Comparison of ENCODE assay signal across 16 mouse cellular contexts in genomic region chr8:60949859-60950258, GRCm38 (mm10). TPM values are rescaled to one million over a fixed set of nuclear protein-coding genes. Genes with fewer than 3 reads are reported as not detected.
DNase-seq lines count a peak whose midpoint lies in the region; ATAC-seq lines count a peak whose summit lies in the region.
"Had no signal": no experiment of that assay in that cellular context is flagged by ENCODE, and none has a peak within 500 bp of the region (broad histone marks: within the 10 kb centered on the region; RNA-seq: fewer than 3 reads in every experiment).

No protein-coding gene starts in this region.

- H3K4me1 ChIP-seq in erythroblast, embryonic 14.5 days (ENCODE audit: control insufficient read depth), result peaks cover 70% of the 10 kb centered on the region
- peaks cover 3 to 32% of the 10 kb centered on the region in 2 experiments for H3K4me1 ChIP-seq in heart, embryonic 14.5 days (ENCODE audit: control insufficient read depth in 2 of 2, insufficient read depth in 2 of 2, low read length in 2 of 2)
- peaks cover 25% of the 10 kb centered on the region for H3K4me1 ChIP-seq in liver, embryonic 16.5 days (ENCODE audit: control insufficient read depth, low read depth, low read length)

- peak overlapping the region; percentile 28 for H3K4me2 ChIP-seq in heart, embryonic 14.5 days (ENCODE audit: low read length)
- H3K4me2 ChIP-seq in liver, embryonic 16.5 days (ENCODE audit: low read depth, low read length), result peak overlapping the region; percentile 24; the same call in 1 of the 2 replicates
- H3K4me2 ChIP-seq: midbrain, embryonic 12.5 days had no signal

- H3K27me3 ChIP-seq in erythroblast, embryonic 14.5 days (ENCODE audit: control insufficient read depth), result no peaks in the 10 kb centered on the region
- H3K27me3 ChIP-seq in heart, embryonic 14.5 days (ENCODE audit: control insufficient read depth, insufficient read depth, low read length), result no peaks in the 10 kb centered on the region
- no peaks in the 10 kb centered on the region for H3K27me3 ChIP-seq in liver, embryonic 16.5 days (ENCODE audit: control insufficient read depth, insufficient read depth, low read depth, low read length)
- H3K27me3 ChIP-seq: midbrain, embryonic 12.5 days had no signal

- no peak for ATAC-seq in erythroblast, adult 5-6 weeks (replicated peaks; ENCODE audit: low FRiP score, poor library complexity, severe bottlenecking)
- no peak for ATAC-seq in heart, embryonic 14.5 days (ENCODE audit: insufficient number of reproducible peaks, insufficient read depth, low FRiP score, low read depth)
- ATAC-seq in liver, embryonic 16.5 days (ENCODE audit: low read depth), result no peak
- ATAC-seq: lung, postnatal 0 days had no signal

- peaks cover 42% of the 10 kb centered on the region for H3K36me3 ChIP-seq in erythroblast, embryonic 14.5 days (ENCODE audit: control insufficient read depth)
- no peaks in the 10 kb centered on the region for H3K36me3 ChIP-seq in heart, embryonic 14.5 days (ENCODE audit: control insufficient read depth, insufficient read depth, low read length)
- H3K36me3 ChIP-seq in liver, embryonic 16.5 days (ENCODE audit: control insufficient read depth, insufficient read depth), result no peaks in the 10 kb centered on the region; the same call in 1 of the 2 replicates
- H3K36me3 ChIP-seq: midbrain, embryonic 12.5 days had no signal

- DNase-seq in heart, postnatal 25 days (ENCODE audit: low spot score), result no peak
- DNase-seq in c-Kit-positive CD71-positive TER-119-positive erythroid progenitor cells, embryonic 14.5 days (ENCODE audit: low spot score), result peak; percentile 65
- DNase-seq in right cerebral cortex, adult 18-20 months, result no peak
- DNase-seq in right cerebral cortex, adult 2 months (ENCODE audit: low spot score in 2 of 2), result no peak
- DNase-seq: adrenal gland, postnatal 10 days; cerebellum, postnatal 10 days; kidney, adult 11 months; kidney, postnatal 25 days; thymus, postnatal 25 days had no signal

- H3K9me3 ChIP-seq in erythroblast, embryonic 14.5 days (ENCODE audit: control insufficient read depth, low read length), result no peaks in the 10 kb centered on the region
- H3K9me3 ChIP-seq in heart, embryonic 14.5 days (ENCODE audit: control insufficient read depth, low read length), result no peaks in the 10 kb centered on the region
- H3K9me3 ChIP-seq in liver, embryonic 16.5 days (replicated peaks; ENCODE audit: control insufficient read depth, low read length), result no peaks in the 10 kb centered on the region
- H3K9me3 ChIP-seq: midbrain, embryonic 12.5 days had no signal

- 24% methylated on average over 4 of the region's 4 CpGs for WGBS in heart, embryonic 14.5 days
- 23% methylated on average over 4 of the region's 4 CpGs for WGBS in liver, embryonic 16.5 days (ENCODE audit: insufficient replicate concordance)

- no peak overlapping the region for H3K9ac ChIP-seq in heart, embryonic 14.5 days (ENCODE audit: low read length)
- H3K9ac ChIP-seq in liver, embryonic 16.5 days (ENCODE audit: low read depth, low read length), result peak overlapping the region; percentile 36
- H3K9ac ChIP-seq: midbrain, embryonic 12.5 days had no signal

- intact Hi-C loops in heart, postnatal 25 days (cut with DNase I), result loop anchor here (5.0 kb wide), 1 partner anchor 42 kb away; the partner anchor contains the start of gene Nek1

- peak overlapping the region; percentile 58 for H3K4me3 ChIP-seq in erythroblast, embryonic 14.5 days (replicated peaks)
- H3K4me3 ChIP-seq in heart, embryonic 14.5 days (ENCODE audit: control insufficient read depth in 1 of 2, insufficient read depth in 1 of 2, low read depth in 1 of 2, low read length in 2 of 2), result no peak overlapping the region
- no peak overlapping the region for H3K4me3 ChIP-seq in liver, embryonic 16.5 days (ENCODE audit: low read depth, low read length)
- H3K4me3 ChIP-seq: midbrain, embryonic 12.5 days; myocyte had no signal

- peak overlapping the region in 1 of 2 experiments; percentile 50; a peak in 2 of 4 replicates for H3K27ac ChIP-seq in heart, embryonic 14.5 days (replicated peaks in 1 of 2; ENCODE audit: control insufficient read depth in 1 of 2, insufficient read depth in 1 of 2, low read depth in 2 of 2, low read length in 2 of 2)
- H3K27ac ChIP-seq in liver, embryonic 16.5 days (ENCODE audit: low read length), result peak overlapping the region; percentile 79
- H3K27ac ChIP-seq: midbrain, embryonic 12.5 days had no signal

RNA-seq across cellular contexts. Expression of gene Clcn3, which starts 33.2 kb away (rescaled TPM):
- 3.7 and 4.2 TPM in 2 replicates for polyA plus RNA-seq in erythroblast, embryonic 14.5 days (2012)
- total RNA-seq in erythroblast, adult 5-6 weeks (2015; ENCODE audit: low replicate concordance), result 710 and 760 TPM in 2 replicates
- 1,348 and 1,485 TPM in 2 replicates for total RNA-seq in erythroblast, adult 5-6 weeks (2017; ENCODE audit: low replicate concordance)
- polyA plus RNA-seq in heart, embryonic 14.5 days (2014; fragmentation: Nextera tagmentation; extraction: Ambion mirVana), result 22.1 and 25.5 TPM in 2 replicates
- total RNA-seq in heart, postnatal 25 days (2021), result 10 to 100 TPM; 33.0 to 34.0 TPM
- polyA plus RNA-seq in liver, embryonic 16.5 days (2015; fragmentation: Nextera tagmentation; extraction: Ambion mirVana), result 39.4 and 41.2 TPM in 2 replicates

RNA-seq across cellular contexts. Expression of gene Nek1, which starts 43.1 kb away (rescaled TPM):
- polyA plus RNA-seq in erythroblast, embryonic 14.5 days (2012), result 0.06 and 0.07 TPM in 2 replicates
- total RNA-seq in erythroblast, adult 5-6 weeks (2015; ENCODE audit: low replicate concordance), result 8.1 and 11.5 TPM in 2 replicates
- 17.7 and 18.5 TPM in 2 replicates for total RNA-seq in erythroblast, adult 5-6 weeks (2017; ENCODE audit: low replicate concordance)
- 12.6 and 14.4 TPM in 2 replicates for polyA plus RNA-seq in heart, embryonic 14.5 days (2014; fragmentation: Nextera tagmentation; extraction: Ambion mirVana)
- 1 to 10 TPM; 7.8 to 9.0 TPM for total RNA-seq in heart, postnatal 25 days (2021)
- polyA plus RNA-seq in liver, embryonic 16.5 days (2015; fragmentation: Nextera tagmentation; extraction: Ambion mirVana), result 7.1 and 7.9 TPM in 2 replicates

RNA-seq across cellular contexts. Expression of gene Hpf1, which starts 59.6 kb away (rescaled TPM):
- polyA plus RNA-seq in erythroblast, embryonic 14.5 days (2012), result 0.84 and 1.7 TPM in 2 replicates
- 29.8 and 56.4 TPM in 2 replicates for total RNA-seq in erythroblast, adult 5-6 weeks (2015; ENCODE audit: low replicate concordance)
- total RNA-seq in erythroblast, adult 5-6 weeks (2017; ENCODE audit: low replicate concordance), result 30.4 and 35.1 TPM in 2 replicates
- 51.2 and 55.5 TPM in 2 replicates for polyA plus RNA-seq in heart, embryonic 14.5 days (2014; fragmentation: Nextera tagmentation; extraction: Ambion mirVana)
- 10 to 100 TPM; 16.5 to 20.7 TPM for total RNA-seq in heart, postnatal 25 days (2021)
- 56.7 and 66.6 TPM in 2 replicates for polyA plus RNA-seq in liver, embryonic 16.5 days (2015; fragmentation: Nextera tagmentation; extraction: Ambion mirVana)

Comparison
In these comparisons a context has a peak if more than half of its experiments do, and no peak if none do; other contexts are left out.
1. RNA of gene Hpf1, which starts 59.6 kb away (polyA plus RNA-seq): 56.7 to 66.6 TPM in liver, embryonic 16.5 days and 51.2 to 55.5 TPM in heart, embryonic 14.5 days; 0.84 to 1.7 TPM in erythroblast, embryonic 14.5 days; every median in the first group is over 10 times any median in the second.